Mouse (Mus musculus) small intestine, adult 2 months (tissue): ENCODE results near the gene Kat2a. TPM values are rescaled to one million over a fixed set of nuclear protein-coding genes. Genes with fewer than 3 reads are reported as not detected.
A peak's percentile ranks its signal among the peaks of the same experiment; 100 is the strongest.

Experiments used
- H3K27ac ChIP-seq: fragments of 200-500 bp; 2 replicates; pipeline ENCODE4 v1.5.1; 2012; ENCODE audit warnings: low read depth, low read length, control low read depth, inconsistent platforms; ENCODE audit not compliant: insufficient read depth
- H3K27me3 ChIP-seq: fragments of 200-500 bp; 2 replicates; pipeline ENCODE4 v1.6.1; 2012; ENCODE audit warnings: mild to moderate bottlenecking, moderate library complexity, low read length, inconsistent platforms; ENCODE audit not compliant: control insufficient read depth, insufficient read depth
- H3K36me3 ChIP-seq: fragments of 200-500 bp; 2 replicates; pipeline ENCODE4 v1.6.1; 2012; ENCODE audit warnings: mild to moderate bottlenecking, low read length, control low read depth, inconsistent platforms; ENCODE audit not compliant: control insufficient read depth, insufficient read depth
- H3K4me1 ChIP-seq: fragments of 200-500 bp; 2 replicates; pipeline ENCODE4 v1.6.1; 2012; ENCODE audit warnings: low read length, inconsistent platforms, mixed read lengths; ENCODE audit not compliant: control insufficient read depth, insufficient read depth, insufficient read length
- H3K4me3 ChIP-seq: fragments of 200-500 bp; 2 replicates; pipeline ENCODE4 v1.5.1; 2012; ENCODE audit warnings: low read depth, mild to moderate bottlenecking, control low read depth, inconsistent platforms, low read length, moderate library complexity
- CTCF ChIP-seq: fragments of 200-500 bp; IDR thresholded peaks from 2 replicates; pipeline ENCODE4 v1.5.1; 2012; ENCODE audit warnings: low read depth, mild to moderate bottlenecking, control low read depth, inconsistent platforms, low read length, moderate library complexity, mixed read lengths; ENCODE audit not compliant: insufficient replicate concordance, insufficient read length; ENCODE audit errors: extremely low read depth
- POLR2A ChIP-seq: fragments of 200-500 bp; IDR thresholded peaks from 2 replicates; pipeline ENCODE4 v1.6.1; 2012; ENCODE audit warnings: low read depth, mild to moderate bottlenecking, control low read depth, inconsistent platforms, low read length, moderate library complexity
- WGBS: fragments of 180-500 bp; shearing (Covaris S2); methylation state at CpG from one replicate; pipeline ENCODE4 v1.1.7; 2018; 5-methylcytosine and 5-hydroxymethylcytosine counted together
- polyA plus RNA-seq: library from polyadenylated mRNA; depleted of rRNA; stranded (reverse); fragments of >200 nt; gene quantifications from 2 replicates; pipeline ENCODE4 v1.2.3, GENCODE M21; 2012; rRNA removed

The Kat2a gene
- 10.9 and 12.2 TPM in 2 replicates for polyA plus RNA-seq

- H3K27ac ChIP-seq: no peak within 1 kb of the TSS
- TF ChIP-seq POLR2A (peak; percentile 65), CTCF (no peak)
- H3K27me3 ChIP-seq: no peaks in the 10 kb centered on the region
- H3K4me3 ChIP-seq: peak within 1 kb of the TSS; percentile 87
- WGBS: 1% methylated on average over 47 of the region's 48 CpGs
- peaks cover 16% of the 10 kb centered on the region for H3K4me1 ChIP-seq
- H3K36me3 ChIP-seq: peaks cover 31% of the 10 kb centered on the region
These were observed at the start of gene Kat2a for GRCm38 (mm10) chr11:100711783-100712615. Gene Kat2a, minus strand, starts transcription at chr11:100712465.

GRCm38 (mm10) chr11:100761547-100762045 is 49.3 kb upstream of the Kat2a start:
- WGBS: 1% methylated on average over 27 of the region's 27 CpGs
- Histone ChIP-seq H3K27me3 (peaks cover 9% of the 10 kb centered on the region), H3K4me3 (peak overlapping the region; percentile 64), H3K4me1 (peaks cover 13% of the 10 kb centered on the region), H3K36me3 (no peaks in the 10 kb centered on the region), H3K27ac (no peak overlapping the region)
- TF ChIP-seq POLR2A: no peak
- peak; percentile 58 for TF ChIP-seq CTCF

- TF ChIP-seq POLR2A (no peak), CTCF (no peak)
- Histone ChIP-seq H3K4me1 (peaks cover 13% of the 10 kb centered on the region), H3K27me3 (peaks cover 9% of the 10 kb centered on the region), H3K27ac (no peak within 1 kb of the TSS), H3K36me3 (no peaks in the 10 kb centered on the region), H3K4me3 (peak within 1 kb of the TSS; percentile 29)
- WGBS: 1% methylated on average over 50 of the region's 51 CpGs
These were observed 47.5 kb upstream of the Kat2a start, which contains the start of gene Kcnh4 for GRCm38 (mm10) chr11:100759611-100760233. Gene Kcnh4, minus strand, starts transcription at chr11:100759942.

- Histone ChIP-seq H3K27ac (no peak overlapping the region), H3K27me3 (peaks cover 9% of the 10 kb centered on the region), H3K4me3 (peak overlapping the region; percentile 29), H3K36me3 (no peaks in the 10 kb centered on the region), H3K4me1 (peaks cover 13% of the 10 kb centered on the region)
- TF ChIP-seq POLR2A: no peak
- no peak for TF ChIP-seq CTCF
- 4% methylated on average over 35 of the region's 35 CpGs for WGBS
These were observed 46.7 kb upstream of the Kat2a start for GRCm38 (mm10) chr11:100758707-100759610.

GRCm38 (mm10) chr11:100757566-100757965 is 45.3 kb upstream of the Kat2a start:
- Histone ChIP-seq H3K27me3 (peaks cover 9% of the 10 kb centered on the region), H3K4me3 (no peak overlapping the region), H3K4me1 (peaks cover 13% of the 10 kb centered on the region), H3K27ac (no peak overlapping the region), H3K36me3 (no peaks in the 10 kb centered on the region)
- TF ChIP-seq CTCF (no peak), POLR2A (no peak)
- WGBS: 74% methylated on average over 12 of the region's 12 CpGs

- Histone ChIP-seq H3K27ac (no peak overlapping the region), H3K4me1 (peaks cover 9% of the 10 kb centered on the region)
- WGBS: 53% methylated on average over 6 of the region's 6 CpGs
These were observed 44.2 kb upstream of the Kat2a start for GRCm38 (mm10) chr11:100756476-100756875.

More at GRCm38 (mm10) chr11:100756476-100756875, 44.2 kb upstream of the Kat2a start:
- H3K27me3 ChIP-seq: peaks cover 9% of the 10 kb centered on the region
- H3K36me3 ChIP-seq: no peaks in the 10 kb centered on the region
- TF ChIP-seq CTCF: no peak
- no peak for TF ChIP-seq POLR2A
- H3K4me3 ChIP-seq: no peak overlapping the region
